Mouse (Mus musculus) brain, adult 2 months (tissue): ENCODE measurements around the gene Hoxb6.

Experiments used
- DNase-seq: peaks from one replicate; pipeline ENCODE4 v3.0.0; 2011; ENCODE audit warnings: low read depth, low spot score

The Hoxb6 gene

GRCm38 (mm10) chr11:96334998-96335397 lies 42.7 kb downstream of the Hoxb6 start:
- no peak for DNase-seq

DNA sequence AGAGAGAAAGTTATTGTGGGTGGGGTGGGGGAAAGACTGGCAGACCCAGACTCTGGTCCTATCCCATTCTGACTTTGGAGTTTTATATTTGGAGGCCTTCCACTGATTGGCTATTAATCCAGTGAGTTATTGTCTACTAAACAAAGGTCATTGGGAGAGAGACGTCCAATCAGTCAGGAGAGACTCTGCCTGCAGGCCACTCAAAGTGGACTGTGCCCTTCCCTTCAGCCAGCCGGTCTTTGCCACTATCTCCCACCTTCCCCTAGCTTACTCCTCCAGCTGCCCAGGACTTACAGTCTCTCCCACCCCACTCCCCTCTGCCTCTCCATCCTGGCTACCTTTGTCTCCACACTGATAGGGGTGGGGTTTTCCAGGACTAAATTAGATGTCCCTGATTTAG lies 44.3 kb downstream of the Hoxb6 start:
- DNase-seq: no peak

DNA sequence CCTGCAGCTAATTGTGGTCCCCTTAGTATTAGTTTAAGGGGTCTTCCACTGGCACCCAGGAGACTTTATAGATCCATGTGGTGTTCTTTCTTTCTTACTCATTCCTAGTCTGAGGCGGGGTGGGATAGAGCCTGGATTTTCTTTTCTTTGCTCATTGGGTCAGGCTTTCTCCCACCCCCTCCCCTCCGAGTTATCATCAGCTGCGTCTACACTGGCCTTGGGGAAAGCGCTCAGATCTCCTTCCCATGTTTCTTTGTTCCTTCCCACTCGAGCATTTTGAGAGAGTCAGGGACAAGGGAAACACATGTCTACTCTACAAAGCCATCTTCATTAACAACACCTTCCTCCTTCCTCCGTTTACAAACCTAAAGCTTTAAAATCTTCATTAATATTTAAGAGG lies 44.8 kb downstream of the Hoxb6 start:
- no peak for DNase-seq

DNA sequence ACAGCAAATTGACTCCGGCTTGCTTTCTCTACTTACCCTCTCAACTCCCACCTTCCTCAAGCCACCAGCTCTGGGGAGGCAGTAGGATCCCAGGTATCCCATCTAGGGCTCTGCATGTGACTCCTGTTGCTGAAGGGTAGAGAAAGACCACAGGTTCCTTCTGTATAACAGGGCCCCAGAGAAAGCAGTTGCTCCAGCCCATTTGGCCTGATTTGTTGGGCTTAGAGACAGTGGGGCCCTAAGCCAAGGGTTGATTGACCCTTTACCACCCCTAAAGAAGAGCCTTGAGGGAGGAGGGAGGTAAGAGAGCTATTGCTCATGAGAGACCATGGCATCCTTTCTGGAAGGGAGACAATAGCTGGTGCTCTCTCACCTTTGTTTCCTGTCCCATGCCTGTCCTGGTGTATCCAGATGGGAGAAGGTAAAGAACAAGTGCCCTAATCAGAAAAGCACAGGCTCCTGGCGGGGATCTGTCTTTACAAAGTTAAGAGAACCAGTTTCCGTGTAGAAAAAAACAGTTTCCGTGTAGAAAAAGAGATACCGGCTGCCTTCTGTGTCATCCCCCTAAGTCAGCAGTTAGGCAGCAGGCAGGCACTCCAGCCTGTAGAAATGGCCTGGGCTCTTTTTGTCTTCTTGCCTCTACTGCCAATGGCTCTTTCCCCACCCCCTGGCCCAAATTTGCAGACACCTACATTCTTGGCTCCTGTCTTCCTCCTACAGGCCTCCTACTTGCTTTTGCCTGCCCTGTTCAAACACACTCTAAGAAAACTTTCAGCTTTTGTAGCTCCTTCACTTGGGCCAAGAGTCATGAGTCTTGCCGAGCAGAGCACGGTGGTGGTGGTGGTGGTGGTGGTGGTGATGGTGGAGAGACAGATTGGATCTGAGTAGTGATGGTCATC lies 46.9 kb downstream of the Hoxb6 start:
- DNase-seq: no peak

- DNase-seq: no peak
Measured at GRCm38 (mm10) chr11:96340698-96341365, 48.6 kb downstream of the Hoxb6 start.

GRCm38 (mm10) chr11:96341701-96342575 lies 49.7 kb downstream of the Hoxb6 start:
- DNase-seq: no peak

- no peak for DNase-seq
Measured at GRCm38 (mm10) chr11:96342576-96342930, 50.3 kb downstream of the Hoxb6 start.

- no peak for DNase-seq
Measured at GRCm38 (mm10) chr11:96343206-96343745, 51.0 kb downstream of the Hoxb6 start.

GRCm38 (mm10) chr11:96344061-96344877 lies 52.0 kb downstream of the Hoxb6 start:
- no peak for DNase-seq

DNA sequence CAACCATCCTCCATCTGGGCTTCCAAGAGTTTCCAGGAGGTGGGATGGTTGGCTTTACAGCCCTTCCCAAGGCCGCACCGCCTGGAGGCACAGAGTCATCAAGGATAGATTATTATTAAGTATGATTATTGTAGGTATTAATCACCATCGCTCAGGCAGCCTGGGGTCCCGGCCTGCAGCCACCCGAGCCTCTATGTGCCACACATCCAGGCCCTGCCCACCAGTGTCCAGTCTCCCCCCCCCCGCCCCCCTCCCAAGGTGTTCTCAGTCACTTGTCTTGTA lies 52.5 kb downstream of the Hoxb6 start:
- no peak for DNase-seq

- no peak for DNase-seq
Measured at GRCm38 (mm10) chr11:96345220-96345892, 53.1 kb downstream of the Hoxb6 start.

GRCm38 (mm10) chr11:96345893-96346806 lies 53.9 kb downstream of the Hoxb6 start:
- no peak for DNase-seq

- DNase-seq: no peak
Measured at GRCm38 (mm10) chr11:96346916-96347520, 54.7 kb downstream of the Hoxb6 start.

DNA sequence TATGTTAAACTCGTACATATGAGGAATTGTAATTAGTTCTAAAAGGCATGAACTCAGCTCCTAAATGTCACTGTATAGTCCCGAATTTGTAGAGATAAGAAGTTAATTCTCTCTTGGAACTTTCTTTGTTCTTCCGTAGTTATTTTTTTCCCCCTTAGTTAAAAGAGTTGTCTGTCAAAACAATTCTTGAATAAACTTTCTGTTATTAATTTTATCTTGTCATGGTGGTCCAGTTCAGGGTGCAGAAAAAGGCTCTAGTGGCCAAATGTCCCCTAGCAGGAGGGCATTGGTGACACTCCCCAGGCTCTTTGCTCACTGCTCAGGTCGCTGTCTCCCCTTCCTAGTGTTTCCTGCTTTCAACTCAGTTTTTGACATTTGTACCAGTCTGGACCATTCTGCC lies 55.4 kb downstream of the Hoxb6 start:
- no peak for DNase-seq

DNA sequence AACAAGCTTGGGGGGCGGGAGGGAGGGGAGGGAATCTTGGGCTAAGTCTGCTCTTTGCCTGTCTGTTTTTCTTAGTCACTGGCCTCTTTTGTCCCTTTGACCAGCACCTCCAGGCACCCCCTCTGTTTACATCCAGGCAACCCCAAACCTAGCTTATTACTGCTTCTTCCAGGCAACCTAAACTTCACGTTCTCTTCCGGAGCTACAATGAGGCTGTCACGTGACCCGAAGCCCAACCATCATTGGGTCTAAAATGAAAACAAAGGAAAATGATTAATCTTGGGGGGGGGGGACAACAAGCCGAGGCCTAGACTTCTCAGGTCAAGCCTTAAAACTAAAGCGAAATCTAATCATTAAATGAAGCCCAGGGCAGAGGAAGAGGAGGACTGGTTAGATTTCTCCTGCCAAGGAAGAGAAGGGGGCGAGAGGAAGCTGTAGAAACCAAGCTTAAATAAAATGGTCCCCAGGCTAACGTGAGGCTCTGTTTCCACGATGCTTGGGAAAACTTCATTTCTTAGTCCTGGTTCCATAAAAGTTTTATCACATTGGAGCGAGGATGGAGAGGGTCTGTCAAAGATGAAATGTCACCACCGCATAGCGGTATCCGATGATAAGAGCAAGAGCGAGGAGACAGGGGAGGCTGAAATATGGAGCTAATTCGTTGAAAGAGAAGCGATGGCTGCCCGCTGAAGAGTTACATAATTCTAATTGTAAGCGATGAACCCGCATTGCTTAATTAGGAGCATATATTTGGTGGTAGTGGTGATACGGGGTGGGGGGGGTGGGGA lies 56.1 kb downstream of the Hoxb6 start:
- DNase-seq: no peak

- DNase-seq: no peak
Measured at GRCm38 (mm10) chr11:96348988-96349387, 56.7 kb downstream of the Hoxb6 start.

- no peak for DNase-seq
Measured at GRCm38 (mm10) chr11:96349491-96350340, 57.4 kb downstream of the Hoxb6 start.

GRCm38 (mm10) chr11:96350341-96350624 lies 58.0 kb downstream of the Hoxb6 start, which contains the start of gene Hoxb2:
Gene Hoxb2, plus strand, starts transcription at chr11:96350525.
- DNase-seq: no peak
